Mouse (Mus musculus) ES-E14 (cell line): Measurements from ENCODE around the gene Tas2r135. TPM values are rescaled to one million over a fixed set of nuclear protein-coding genes. Genes with fewer than 3 reads are reported as not detected.

Experiments
- DNase-seq: peaks from one replicate; pipeline ENCODE4 v3.0.0-alpha.2; 2013; ENCODE audit warnings: low read depth, low spot score
- H3K27ac ChIP-seq: 2 replicates; pipeline ENCODE4 v1.5.1; 2012; ENCODE audit warnings: low read depth, mild to moderate bottlenecking, low read length, moderate library complexity, mixed read lengths; ENCODE audit not compliant: poor library complexity, insufficient read depth, severe bottlenecking
- H3K36me3 ChIP-seq: 2 replicates; pipeline ENCODE4 v1.6.1; 2012; ENCODE audit warnings: mild to moderate bottlenecking, low read length, moderate library complexity, mixed read lengths; ENCODE audit not compliant: control insufficient read depth, poor library complexity, insufficient read depth, severe bottlenecking
- H3K4me1 ChIP-seq, 2 experiments: fragments of 150-350 bp in 1 of 2; sonication (generic) in 1 of 2; 2 replicates each; pipeline ENCODE4 v1.6.1; 2012; ENCODE audit warnings: low read length in 2 of 2, mild to moderate bottlenecking in 1 of 2, mixed read lengths in 1 of 2; ENCODE audit not compliant: control insufficient read depth in 2 of 2, insufficient read depth in 2 of 2, poor library complexity in 1 of 2
- H3K4me3 ChIP-seq, 2 experiments: fragments of 150-350 bp in 1 of 2; sonication (generic) in 1 of 2; 2 replicates each; pipeline ENCODE4 v1.5.1; 2012; ENCODE audit warnings: low read length in 2 of 2, low read depth in 1 of 2, mild to moderate bottlenecking in 1 of 2, mixed read lengths in 1 of 2; ENCODE audit not compliant: insufficient read depth in 1 of 2, poor library complexity in 1 of 2, severe bottlenecking in 1 of 2
- H3K9ac ChIP-seq: 2 replicates; pipeline ENCODE4 v1.6.1; 2012; ENCODE audit warnings: low read depth, mild to moderate bottlenecking, low read length, mixed read lengths; ENCODE audit not compliant: poor library complexity, insufficient read depth, severe bottlenecking
- H3K9me3 ChIP-seq: fragments of 150-350 bp; sonication (generic); 2 replicates; pipeline ENCODE4 v1.6.1; 2012; ENCODE audit warnings: low read depth, mild to moderate bottlenecking, low read length; ENCODE audit not compliant: control insufficient read depth, insufficient read depth
- CHD2 ChIP-seq: IDR thresholded peaks from 2 replicates; pipeline ENCODE4 v1.6.1; 2014; ENCODE audit warnings: mild to moderate bottlenecking, low read depth, low read length, inconsistent platforms
- HCFC1 ChIP-seq: IDR thresholded peaks from 2 replicates; pipeline ENCODE4 v1.6.1; 2012; ENCODE audit warnings: low read length, inconsistent platforms, borderline replicate concordance; ENCODE audit not compliant: insufficient read depth
- MAFK ChIP-seq: IDR thresholded peaks from 2 replicates; pipeline ENCODE4 v1.6.1; 2014; ENCODE audit warnings: mild to moderate bottlenecking, low read depth, low read length, inconsistent platforms; ENCODE audit not compliant: insufficient read depth
- ZC3H11A ChIP-seq: IDR thresholded peaks from 2 replicates; pipeline ENCODE4 v1.6.1; 2012; ENCODE audit warnings: low read depth, mild to moderate bottlenecking, inconsistent platforms, low read length, borderline replicate concordance
- ZNF384 ChIP-seq: IDR thresholded peaks from 2 replicates; pipeline ENCODE4 v1.6.1; 2012; ENCODE audit warnings: low read depth, low read length, inconsistent platforms
- in situ Hi-C, 2 experiments: fragments of 600-800 bp; cut with MboI; formaldehyde crosslinking; loops; one replicate each; pipeline ENCODE4 v1.15.1; 2025; ENCODE audit warnings: low sequenced_read_pairs in 2 of 2, inconsistent platforms in 1 of 2; ENCODE audit not compliant: unreplicated experiment in 2 of 2
- total RNA-seq: library from RNA; depleted of rRNA; stranded (reverse); fragments of 300-350 nt; gene quantifications from 2 replicates; pipeline ENCODE4 v1.2.3, GENCODE M21; 2012

Tas2r135 gene
- total RNA-seq, 1 experiment = not detected

GRCm38 (mm10) chr6:42376016-42376415, 29.2 kb upstream of the Tas2r135 start:
- no peak overlapping the region for H3K9ac ChIP-seq
- TF ChIP-seq HCFC1 (no peak), ZNF384 (no peak), MAFK (no peak), ZC3H11A (no peak), CHD2 (no peak)
- in situ Hi-C loops = no loop called here
- H3K36me3 ChIP-seq = no peaks in the 10 kb centered on the region
- H3K4me3 ChIP-seq = no peak overlapping the region
- H3K27ac ChIP-seq = no peak overlapping the region
- DNase-seq = no peak
- peaks cover 2 to 4% of the 10 kb centered on the region in 2 experiments; a peak in 2 of 4 replicates for H3K4me1 ChIP-seq
- no peaks in the 10 kb centered on the region for H3K9me3 ChIP-seq

- Histone ChIP-seq H3K9me3 (no peaks in the 10 kb centered on the region), H3K27ac (no peak overlapping the region), H3K36me3 (no peaks in the 10 kb centered on the region), H3K4me1 (peaks cover 2 to 4% of the 10 kb centered on the region in 2 experiments; a peak in 2 of 4 replicates), H3K4me3 (no peak overlapping the region), H3K9ac (no peak overlapping the region)
- no peak for DNase-seq
- in situ Hi-C loops = no loop called here
- TF ChIP-seq CHD2 (no peak), ZNF384 (no peak), ZC3H11A (no peak), MAFK (no peak), HCFC1 (no peak)
Observed at GRCm38 (mm10) chr6:42376504-42377019, 28.7 kb upstream of the Tas2r135 start.

GRCm38 (mm10) chr6:42377280-42377679, 28.0 kb upstream of the Tas2r135 start:
- in situ Hi-C loops = no loop called here
- Histone ChIP-seq H3K27ac (no peak overlapping the region), H3K36me3 (no peaks in the 10 kb centered on the region), H3K9ac (no peak overlapping the region), H3K4me3 (no peak overlapping the region), H3K4me1 (peaks cover 2% of the 10 kb centered on the region in 2 experiments; a peak in 2 of 4 replicates), H3K9me3 (no peaks in the 10 kb centered on the region)
- no peak for DNase-seq
- TF ChIP-seq CHD2 = no peak
- no peak for TF ChIP-seq ZNF384
- no peak for TF ChIP-seq MAFK

- DNase-seq = no peak
- H3K9ac ChIP-seq = no peak overlapping the region
- no peaks in the 10 kb centered on the region; a peak in 1 of 4 replicates for H3K4me1 ChIP-seq
- H3K36me3 ChIP-seq = no peaks in the 10 kb centered on the region
- no peaks in the 10 kb centered on the region for H3K9me3 ChIP-seq
- TF ChIP-seq ZC3H11A (no peak), CHD2 (no peak), HCFC1 (no peak), MAFK (no peak)
- H3K27ac ChIP-seq = no peak overlapping the region
- no peak overlapping the region for H3K4me3 ChIP-seq
- in situ Hi-C loops = no loop called here
Observed at GRCm38 (mm10) chr6:42379551-42379950, 25.7 kb upstream of the Tas2r135 start.
